Mouse (Mus musculus) macrophage (primary cell): ENCODE measurements around the gene D3Ertd751e. TPM values are rescaled to one million over a fixed set of nuclear protein-coding genes. Genes with fewer than 3 reads are reported as not detected.

Source experiments
- H3K27ac ChIP-seq: fragments of 350-480 bp; formaldehyde crosslinking; 2 replicates; pipeline ENCODE4 v1.9.0; 2021
- H3K36me3 ChIP-seq: fragments of 350-480 bp; formaldehyde crosslinking; 2 replicates; pipeline ENCODE4 v1.9.0; 2021; ENCODE audit errors: inconsistent target
- H3K4me3 ChIP-seq: fragments of 350-480 bp; formaldehyde crosslinking; 2 replicates; pipeline ENCODE4 v1.9.0; 2021; ENCODE audit errors: inconsistent target
- H3K79me2 ChIP-seq: fragments of 350-480 bp; formaldehyde crosslinking; 2 replicates; pipeline ENCODE4 v1.9.0; 2021; ENCODE audit errors: inconsistent target
- WGBS: methylation state at CpG from one replicate; pipeline ENCODE4 v1.1.7; 2026; ENCODE audit warnings: inconsistent platforms; ENCODE audit not compliant: missing documents; 5-methylcytosine and 5-hydroxymethylcytosine counted together
- polyA plus RNA-seq: library from polyadenylated mRNA; stranded (reverse); fragments of 250-400 nt; gene quantifications from 3 replicates; pipeline ENCODE4 v1.2.4, GENCODE M21; 2018; ENCODE audit warnings: inconsistent platforms
- total RNA-seq, 78 experiments: library from RNA; depleted of rRNA; stranded (reverse); fragments of 250-400 nt; gene quantifications; 1 replicate in 9 of 78; 2 replicates in 24 of 78; 3 replicates in 43 of 78; 4 replicates in 2 of 78; pipeline ENCODE4 v1.2.4; 2018; ENCODE audit warnings: inconsistent platforms in 56 of 78

Gene D3Ertd751e
- 10 to 100 TPM in 14 of 26 experiments, 1 to 10 TPM in 11, under 1 TPM in 1; 0.60 to 30.5 (median 10.2) TPM for total RNA-seq (2018; cell fraction: chromatin; rRNA removed)
- 1 to 10 TPM; 1.4 to 4.6 (median 2.5) TPM for total RNA-seq (2018; cell fraction: cytosol; rRNA removed)
- total RNA-seq (2018; cell fraction: nucleus; rRNA removed) = 10 to 100 TPM in 9 of 26 experiments, 1 to 10 TPM in 16, under 1 TPM in 1; 0.77 to 28.2 (median 5.9) TPM
- 3.2 to 7.1 TPM (median 3.3 TPM) in 3 replicates for polyA plus RNA-seq

GRCm38 (mm10) chr3:41742278-41742934, at the start of gene D3Ertd751e, which contains the start of gene Sclt1:
TSS of gene D3Ertd751e (plus strand) at chr3:41742611.
TSS of gene Sclt1 (minus strand) at chr3:41742514.
- H3K79me2 ChIP-seq = no peaks in the 10 kb centered on the region
- peak within 1 kb of the TSS; percentile 65 for H3K4me3 ChIP-seq
- H3K27ac ChIP-seq = peak within 1 kb of the TSS; percentile 51
- no peaks in the 10 kb centered on the region for H3K36me3 ChIP-seq
- WGBS = under 1% methylated on average over 65 of the region's 66 CpGs

GRCm38 (mm10) chr3:41695681-41696080, 46.7 kb upstream of the D3Ertd751e start:
- Histone ChIP-seq H3K79me2 (no peaks in the 10 kb centered on the region), H3K4me3 (no peak overlapping the region), H3K36me3 (no peaks in the 10 kb centered on the region), H3K27ac (no peak overlapping the region)
- WGBS = 100% methylated on average over 1 of the region's 1 CpGs

- Histone ChIP-seq H3K36me3 (no peaks in the 10 kb centered on the region), H3K27ac (no peak overlapping the region), H3K4me3 (peak overlapping the region; percentile 61), H3K79me2 (no peaks in the 10 kb centered on the region)
- WGBS = under 1% methylated on average over 39 of the region's 39 CpGs
These were observed 672 bp upstream of the D3Ertd751e start for GRCm38 (mm10) chr3:41741601-41742277.

GRCm38 (mm10) chr3:41743436-41743835, 1.0 kb downstream of the D3Ertd751e start:
- Histone ChIP-seq H3K79me2 (no peaks in the 10 kb centered on the region), H3K27ac (no peak overlapping the region), H3K4me3 (peak overlapping the region; percentile 65; the same call in 1 of the 2 replicates), H3K36me3 (no peaks in the 10 kb centered on the region)
- 31% methylated on average over 6 of the region's 6 CpGs for WGBS

- 80% methylated on average over 2 of the region's 2 CpGs for WGBS
These were observed 12.1 kb downstream of the D3Ertd751e start for GRCm38 (mm10) chr3:41754556-41754955.

GRCm38 (mm10) chr3:41762091-41762490, 19.7 kb downstream of the D3Ertd751e start:
- H3K36me3 ChIP-seq = no peaks in the 10 kb centered on the region
- no peaks in the 10 kb centered on the region for H3K79me2 ChIP-seq
- no peak overlapping the region for H3K27ac ChIP-seq
- 95% methylated on average over 3 of the region's 3 CpGs for WGBS
- no peak overlapping the region for H3K4me3 ChIP-seq

More at GRCm38 (mm10) chr3:41754556-41754955, 12.1 kb downstream of the D3Ertd751e start:
- H3K36me3 ChIP-seq = no peaks in the 10 kb centered on the region
- no peak overlapping the region for H3K4me3 ChIP-seq
- no peaks in the 10 kb centered on the region for H3K79me2 ChIP-seq
- no peak overlapping the region for H3K27ac ChIP-seq

- Histone ChIP-seq H3K36me3 (no peaks in the 10 kb centered on the region), H3K79me2 (no peaks in the 10 kb centered on the region), H3K4me3 (no peak overlapping the region), H3K27ac (no peak overlapping the region)
These were observed 70.0 kb downstream of the D3Ertd751e start for GRCm38 (mm10) chr3:41812447-41812846.

Other genes with a start within 250 kb of the D3Ertd751e start
- 5.6 to 9.3 TPM (median 5.6 TPM) in 3 replicates for gene Jade1, start 186.9 kb upstream of the D3Ertd751e start, polyA plus RNA-seq
- 3.9 to 8.1 TPM (median 4.9 TPM) in 3 replicates for gene Sclt1, start 97 bp upstream of the D3Ertd751e start, polyA plus RNA-seq